Mouse (Mus musculus) CH12.LX (cell line): Measurements from ENCODE around the gene Ano1. TPM values are rescaled to one million over a fixed set of nuclear protein-coding genes. Genes with fewer than 3 reads are reported as not detected.

Experiments used
- DNase-seq: peaks from one replicate; pipeline ENCODE4 v3.0.0-alpha.2; 2013; ENCODE audit errors: extremely low read depth
- H3K27ac ChIP-seq: 2 replicates; pipeline ENCODE4 v1.5.1; 2012; ENCODE audit warnings: low read depth, mild to moderate bottlenecking, control low read depth, moderate library complexity; ENCODE audit not compliant: insufficient read depth
- H3K27me3 ChIP-seq: replicated peaks from 2 replicates; pipeline ENCODE3; 2012; ENCODE audit warnings: inconsistent platforms
- H3K36me3 ChIP-seq, 2 experiments: replicated peaks in 1 of 2; 2 replicates each; pipeline versions ENCODE3 to v1.6.1; 2012; ENCODE audit warnings: inconsistent platforms in 1 of 2, low read length in 1 of 2, mild to moderate bottlenecking in 1 of 2, mixed read lengths in 1 of 2, moderate library complexity in 1 of 2; ENCODE audit not compliant: control insufficient read depth in 1 of 2, insufficient read depth in 1 of 2
- H3K4me1 ChIP-seq, 2 experiments: 2 replicates each; pipeline ENCODE4 v1.6.1; 2012; ENCODE audit warnings: inconsistent platforms in 1 of 2, moderate library complexity in 1 of 2; ENCODE audit not compliant: insufficient read depth in 2 of 2, control insufficient read depth in 1 of 2
- H3K4me2 ChIP-seq: 2 replicates; pipeline ENCODE4 v1.6.1; 2012; ENCODE audit warnings: low read depth, mild to moderate bottlenecking, control low read depth; ENCODE audit not compliant: poor library complexity, insufficient read depth, severe bottlenecking
- H3K4me3 ChIP-seq, 3 experiments: fragments of 150-350 bp in 1 of 3; sonication (generic) in 1 of 3; replicated peaks in 1 of 3; 2 replicates each; pipeline versions ENCODE3 to v1.5.1; 2011 to 2012; ENCODE audit warnings: low read depth in 2 of 3, low read length in 2 of 3, mild to moderate bottlenecking in 2 of 3, moderate library complexity in 2 of 3, control low read depth in 1 of 3, improper control_type of control experiment in 1 of 3, inconsistent platforms in 1 of 3, mixed read lengths in 1 of 3; ENCODE audit not compliant: poor library complexity in 1 of 3
- H3K79me2 ChIP-seq: replicated peaks from 2 replicates; pipeline ENCODE4 v1.6.1; 2012; ENCODE audit warnings: mild to moderate bottlenecking, moderate library complexity; ENCODE audit not compliant: control insufficient read depth, poor library complexity, insufficient read depth, severe bottlenecking; ENCODE audit errors: extremely low read depth
- H3K9ac ChIP-seq: 2 replicates; pipeline ENCODE4 v1.6.1; 2012; ENCODE audit warnings: low read depth, mild to moderate bottlenecking, control low read depth, moderate library complexity; ENCODE audit not compliant: insufficient read depth
- H3K9me3 ChIP-seq: replicated peaks from 2 replicates; pipeline ENCODE3; 2012; ENCODE audit warnings: low read length, inconsistent platforms, mixed read lengths
- BHLHE40 ChIP-seq: IDR thresholded peaks from 2 replicates; pipeline ENCODE4 v1.6.1; 2011; ENCODE audit warnings: mild to moderate bottlenecking, low read depth, low read length, improper control_type of control experiment
- CHD2 ChIP-seq: IDR thresholded peaks from 2 replicates; pipeline ENCODE4 v1.6.1; 2011; ENCODE audit warnings: low read length, improper control_type of control experiment
- CTCF ChIP-seq, 2 experiments: IDR thresholded peaks in 1 of 2; conservative IDR thresholded peaks in 1 of 2; 2 replicates each; pipeline ENCODE4 v1.5.1; 2011 to 2012; ENCODE audit warnings: low read depth in 2 of 2, low read length in 2 of 2, improper control_type of control experiment in 1 of 2, inconsistent platforms in 1 of 2, mild to moderate bottlenecking in 1 of 2, moderate library complexity in 1 of 2
- E2F4 ChIP-seq: IDR thresholded peaks from 2 replicates; pipeline ENCODE4 v1.6.1; 2011; ENCODE audit warnings: low read depth, low read length, improper control_type of control experiment; ENCODE audit not compliant: insufficient replicate concordance
- EP300 ChIP-seq: IDR thresholded peaks from 2 replicates; pipeline ENCODE4 v1.6.1; 2011; ENCODE audit warnings: low read length, improper control_type of control experiment
- JUN ChIP-seq: IDR thresholded peaks from 2 replicates; pipeline ENCODE4 v1.6.1; 2011; ENCODE audit warnings: low read depth, mild to moderate bottlenecking, low read length, improper control_type of control experiment, moderate library complexity; ENCODE audit not compliant: insufficient read depth
- JUND ChIP-seq: conservative IDR thresholded peaks from 2 replicates; pipeline ENCODE4 v1.6.1; 2011; ENCODE audit warnings: low read depth, low read length, improper control_type of control experiment
- MAZ ChIP-seq: IDR thresholded peaks from 2 replicates; pipeline ENCODE4 v1.6.1; 2012; ENCODE audit warnings: low read depth, mild to moderate bottlenecking, inconsistent platforms, low read length, improper control_type of control experiment, moderate library complexity
- MXI1 ChIP-seq: IDR thresholded peaks from 2 replicates; pipeline ENCODE4 v1.6.1; 2011; ENCODE audit warnings: mild to moderate bottlenecking, low read depth, low read length, improper control_type of control experiment
- NELFE ChIP-seq: IDR thresholded peaks from 2 replicates; pipeline ENCODE4 v1.6.1; 2011; ENCODE audit warnings: low read depth, low read length, improper control_type of control experiment
- NRF1 ChIP-seq: IDR thresholded peaks from 2 replicates; pipeline ENCODE4 v1.6.1; 2014; ENCODE audit warnings: low read depth, mild to moderate bottlenecking, inconsistent platforms, low read length, improper control_type of control experiment, moderate library complexity
- PAX5 ChIP-seq: IDR thresholded peaks from 2 replicates; pipeline ENCODE4 v1.6.1; 2012; ENCODE audit warnings: low read length, inconsistent platforms, mixed read lengths
- POLR2A ChIP-seq: IDR thresholded peaks from 2 replicates; pipeline ENCODE4 v1.6.1; 2011; ENCODE audit warnings: low read depth, mild to moderate bottlenecking, improper control_type of control experiment, low read length
- POLR2AphosphoS2 ChIP-seq: IDR thresholded peaks from 2 replicates; pipeline ENCODE4 v1.6.1; 2011; ENCODE audit warnings: low read depth, low read length, improper control_type of control experiment
- RAD21 ChIP-seq: IDR thresholded peaks from 2 replicates; pipeline ENCODE4 v1.6.1; 2011; ENCODE audit warnings: low read depth, mild to moderate bottlenecking, low read length, improper control_type of control experiment, moderate library complexity
- RCOR1 ChIP-seq: conservative IDR thresholded peaks from 2 replicates; pipeline ENCODE4 v1.6.1; 2012; ENCODE audit warnings: low read depth, mild to moderate bottlenecking, inconsistent platforms, low read length, improper control_type of control experiment
- SIN3A ChIP-seq: IDR thresholded peaks from 2 replicates; pipeline ENCODE4 v1.6.1; 2012; ENCODE audit warnings: low read length, improper control_type of control experiment, inconsistent platforms
- SMC3 ChIP-seq: IDR thresholded peaks from 2 replicates; pipeline ENCODE4 v1.6.1; 2011; ENCODE audit warnings: low read depth, low read length, improper control_type of control experiment
- TCF12 ChIP-seq: IDR thresholded peaks from 2 replicates; pipeline ENCODE4 v1.6.1; 2014; ENCODE audit warnings: low read depth, mild to moderate bottlenecking, inconsistent platforms, low read length, improper control_type of control experiment
- ZC3H11A ChIP-seq: IDR thresholded peaks from 2 replicates; pipeline ENCODE4 v1.6.1; 2012; ENCODE audit warnings: low read depth, mild to moderate bottlenecking, inconsistent platforms, low read length, improper control_type of control experiment
- dilution Hi-C: fragments of 300-500 bp; cut with MboI; formaldehyde crosslinking; loops from 2 replicates; pipeline ENCODE4 v1.14.3; 2020; ENCODE audit warnings: low sequenced_read_pairs; ENCODE audit not compliant: extremely low pct_unique_long_range_greater_than_20kb, extremely low pct_ligation_motif_present
- in situ Hi-C: fragments of 300-500 bp; cut with MboI; formaldehyde crosslinking; loops from 3 replicates; pipeline ENCODE4 v1.14.3; 2019; ENCODE audit warnings: low sequenced_read_pairs, low pct_ligation_motif_present, low pct_unique_long_range_greater_than_20kb, mixed read lengths
- polyA plus RNA-seq: library from polyadenylated mRNA; unstranded; fragments of >175 nt; gene quantifications from 2 replicates; pipeline ENCODE4 v1.2.1, GENCODE M21; 2012; ENCODE audit warnings: low read depth; ENCODE audit not compliant: insufficient read length
- total RNA-seq, 2 experiments: library from RNA; depleted of rRNA; stranded (reverse); fragments of 300-350 nt in 1 of 2; fragments of >200 nt in 1 of 2; gene quantifications; 2 replicates each; pipeline ENCODE4 v1.2.3; 2012 to 2014

Ano1 gene
- total and polyA plus RNA-seq, 3 experiments, result not detected

GRCm38 (mm10) chr7:144781337-144781736 lies 29.6 kb upstream of the Ano1 start:
- Histone ChIP-seq H3K36me3 (no peaks in the 10 kb centered on the region), H3K27me3 (peaks cover 91% of the 10 kb centered on the region), H3K4me3 (no peak overlapping the region), H3K4me2 (no peak overlapping the region), H3K79me2 (no peaks in the 10 kb centered on the region), H3K27ac (no peak overlapping the region), H3K9ac (no peak overlapping the region), H3K9me3 (no peaks in the 10 kb centered on the region), H3K4me1 (no peaks in the 10 kb centered on the region)
- dilution Hi-C loops (no loop called here), in situ Hi-C loops (no loop called here)
- TF ChIP-seq EP300 (no peak), E2F4 (no peak), CTCF (conservative IDR thresholded peaks at IDR 0.05 in 1 of 2, IDR thresholded peaks at IDR 0.05 in 1 of 2; ENCODE audit: low read depth in 2 of 2, low read length in 2 of 2) (peak; percentile 46 to 49; a peak in 3 of 4 replicates), POLR2AphosphoS2 (no peak), RAD21 (peak; percentile 27), BHLHE40 (no peak), SMC3 (peak; percentile 31)
- DNase-seq, result no peak

DNA sequence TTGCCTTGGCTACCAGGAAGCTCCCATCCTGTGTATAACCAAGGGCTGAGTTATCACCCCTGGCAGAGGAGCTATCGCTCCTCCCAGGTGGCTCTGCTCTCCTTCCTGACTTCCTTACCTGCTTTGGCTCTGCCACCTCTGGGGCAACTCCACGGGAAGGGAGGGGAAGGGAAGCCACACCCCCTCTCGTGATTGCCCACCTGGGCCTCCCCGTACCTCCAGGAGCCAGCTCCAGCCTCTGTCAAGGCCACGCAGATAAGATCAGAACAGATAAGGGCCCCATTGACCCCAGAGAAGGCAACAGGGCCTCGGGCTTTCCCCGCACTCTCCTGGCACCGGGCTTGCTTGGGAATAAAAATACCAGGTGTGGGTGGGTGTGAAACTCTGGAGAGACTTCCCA lies 28.4 kb upstream of the Ano1 start:
- Histone ChIP-seq H3K27me3 (peaks cover 93% of the 10 kb centered on the region), H3K4me1 (no peaks in the 10 kb centered on the region), H3K27ac (no peak overlapping the region), H3K36me3 (no peaks in the 10 kb centered on the region), H3K4me3 (no peak overlapping the region), H3K4me2 (no peak overlapping the region), H3K9me3 (no peaks in the 10 kb centered on the region), H3K9ac (no peak overlapping the region), H3K79me2 (no peaks in the 10 kb centered on the region)
- TF ChIP-seq MXI1, result no peak
- no peak for TF ChIP-seq TCF12
- no peak for TF ChIP-seq SIN3A
- no peak for TF ChIP-seq RCOR1
- no peak for TF ChIP-seq NELFE
- no peak for TF ChIP-seq POLR2A
- no peak for TF ChIP-seq RAD21
- DNase-seq, result no peak
- in situ Hi-C loops (no loop called here), dilution Hi-C loops (no loop called here)

GRCm38 (mm10) chr7:144779691-144780090 lies 27.9 kb upstream of the Ano1 start:
- Histone ChIP-seq H3K9me3 (no peaks in the 10 kb centered on the region), H3K79me2 (no peaks in the 10 kb centered on the region), H3K27me3 (peaks cover 93% of the 10 kb centered on the region), H3K4me1 (no peaks in the 10 kb centered on the region), H3K9ac (no peak overlapping the region), H3K4me2 (no peak overlapping the region), H3K36me3 (no peaks in the 10 kb centered on the region), H3K27ac (no peak overlapping the region)
- DNase-seq, result no peak
- in situ Hi-C loops, result no loop called here
- TF ChIP-seq JUND (no peak), NRF1 (no peak), CTCF (conservative IDR thresholded peaks at IDR 0.05 in 1 of 2, IDR thresholded peaks at IDR 0.05 in 1 of 2; ENCODE audit: low read depth in 2 of 2, low read length in 2 of 2) (no peak), E2F4 (no peak), ZC3H11A (no peak), MXI1 (no peak), SIN3A (no peak), BHLHE40 (no peak), CHD2 (no peak), MAZ (no peak), JUN (no peak), POLR2AphosphoS2 (no peak), PAX5 (no peak)
- TF ChIP-seq, all 38 proteins: peak for 0
- dilution Hi-C loops, result no loop called here
- no peak overlapping the region for H3K4me3 ChIP-seq
